Mouse (Mus musculus): Measurements from ENCODE around the gene Grm3.

Grm3 gene

GRCm38 (mm10) chr5:9724956-9725600 is at the start of gene Grm3:
Gene Grm3 (minus strand): TSS chr5:9725170.
- DNase-seq (ENCODE audit: low spot score) = no peak

GRCm38 (mm10) chr5:9755751-9756150 is 30.8 kb upstream of the Grm3 start:
- DNase-seq (ENCODE audit: low spot score) = no peak

- no peak for DNase-seq (ENCODE audit: low spot score)
Observed at GRCm38 (mm10) chr5:9748184-9748583, 23.2 kb upstream of the Grm3 start.

- no peak for DNase-seq (ENCODE audit: low spot score)
Observed at GRCm38 (mm10) chr5:9744120-9744519, 19.1 kb upstream of the Grm3 start.

- DNase-seq (ENCODE audit: low spot score) = no peak
Observed at GRCm38 (mm10) chr5:9725601-9726268, 765 bp upstream of the Grm3 start.

GRCm38 (mm10) chr5:9724287-9724955 is 549 bp downstream of the Grm3 start:
- DNase-seq (ENCODE audit: low spot score) = no peak

- DNase-seq (ENCODE audit: low spot score) = no peak
Observed at GRCm38 (mm10) chr5:9721136-9721535, 3.8 kb downstream of the Grm3 start.

GRCm38 (mm10) chr5:9716295-9716694 is 8.7 kb downstream of the Grm3 start:
- DNase-seq (ENCODE audit: low spot score) = no peak

GRCm38 (mm10) chr5:9707096-9707495 is 17.9 kb downstream of the Grm3 start:
- DNase-seq (ENCODE audit: low spot score) = no peak

- no peak for DNase-seq (ENCODE audit: low spot score)
Observed at GRCm38 (mm10) chr5:9703385-9704009, 21.5 kb downstream of the Grm3 start.

GRCm38 (mm10) chr5:9702656-9703384 is 22.1 kb downstream of the Grm3 start:
- no peak for DNase-seq (ENCODE audit: low spot score)

- DNase-seq (ENCODE audit: low spot score) = no peak
Observed at GRCm38 (mm10) chr5:9692333-9692732, 32.6 kb downstream of the Grm3 start.

GRCm38 (mm10) chr5:9690599-9691242 is 34.2 kb downstream of the Grm3 start:
- DNase-seq (ENCODE audit: low spot score) = no peak

GRCm38 (mm10) chr5:9690192-9690591 is 34.8 kb downstream of the Grm3 start:
- no peak for DNase-seq (ENCODE audit: low spot score)

GRCm38 (mm10) chr5:9683204-9683603 is 41.8 kb downstream of the Grm3 start:
- DNase-seq (ENCODE audit: low spot score) = no peak

GRCm38 (mm10) chr5:9669002-9669401 is 56.0 kb downstream of the Grm3 start:
- DNase-seq (ENCODE audit: low spot score) = no peak

GRCm38 (mm10) chr5:9663416-9663815 is 61.6 kb downstream of the Grm3 start:
- no peak for DNase-seq (ENCODE audit: low spot score)

- no peak for DNase-seq (ENCODE audit: low spot score)
Observed at GRCm38 (mm10) chr5:9661870-9662589, 62.9 kb downstream of the Grm3 start.

GRCm38 (mm10) chr5:9638612-9639011 is 86.4 kb downstream of the Grm3 start:
- no peak for DNase-seq (ENCODE audit: low spot score)

GRCm38 (mm10) chr5:9627220-9627619 is 97.8 kb downstream of the Grm3 start:
- no peak for DNase-seq (ENCODE audit: low spot score)

- no peak for DNase-seq (ENCODE audit: low spot score)
Observed at GRCm38 (mm10) chr5:9624396-9624795, 100.6 kb downstream of the Grm3 start.

All from urinary bladder, postnatal 10 days (tissue).